Mouse (Mus musculus) midbrain, embryonic 11.5 days (tissue): Measurements from ENCODE around the gene Slx4ip. TPM values are rescaled to one million over a fixed set of nuclear protein-coding genes. Genes with fewer than 3 reads are reported as not detected.

Source experiments
- ATAC-seq: fragments of 200-750 bp; cut with Nextera tagmentation; 2 replicates; pipeline ENCODE4 v1.8.0; 2017; ENCODE audit warnings: moderate TSS enrichment, moderate library complexity; ENCODE audit not compliant: low FRiP score
- DNase-seq: peaks from one replicate; pipeline ENCODE4 v3.0.0; 2015; ENCODE audit warnings: low spot score; ENCODE audit errors: missing footprints
- H3K27ac ChIP-seq: fragments of 300-500 bp; sonication (generic); 2 replicates; pipeline ENCODE4 v1.5.1; 2014; ENCODE audit warnings: low read depth, low read length
- H3K27me3 ChIP-seq: fragments of 300-500 bp; sonication (generic); 2 replicates; pipeline ENCODE4 v1.6.1; 2014; ENCODE audit warnings: mild to moderate bottlenecking, low read length, moderate library complexity, mixed read lengths; ENCODE audit not compliant: control insufficient read depth, insufficient read depth
- H3K36me3 ChIP-seq: fragments of 300-500 bp; sonication (generic); 2 replicates; pipeline ENCODE4 v1.6.1; 2014; ENCODE audit warnings: mild to moderate bottlenecking, low read length, moderate library complexity, mixed read lengths; ENCODE audit not compliant: control insufficient read depth, insufficient read depth
- H3K4me1 ChIP-seq: fragments of 300-500 bp; sonication (generic); 2 replicates; pipeline ENCODE4 v1.6.1; 2014; ENCODE audit warnings: low read length; ENCODE audit not compliant: control insufficient read depth, insufficient read depth
- H3K4me2 ChIP-seq: fragments of 300-500 bp; sonication (generic); 2 replicates; pipeline ENCODE4 v1.6.1; 2014; ENCODE audit warnings: mild to moderate bottlenecking, moderate library complexity
- H3K4me3 ChIP-seq: fragments of 300-500 bp; sonication (generic); 2 replicates; pipeline ENCODE4 v1.5.1; 2014; ENCODE audit warnings: low read depth, low read length
- H3K9ac ChIP-seq: fragments of 300-500 bp; sonication (generic); 2 replicates; pipeline ENCODE4 v1.6.1; 2014; ENCODE audit warnings: low read length
- H3K9me3 ChIP-seq: fragments of 300-500 bp; sonication (generic); 2 replicates; pipeline ENCODE4 v1.6.1; 2016; ENCODE audit warnings: low read length; ENCODE audit not compliant: control insufficient read depth
- WGBS: fragments of 180-500 bp; shearing (Covaris S2); extraction: QIAGEN DNeasy Blood & Tissue Kit; methylation state at CpG from one replicate; pipeline ENCODE4 v1.1.7; 2014; 5-methylcytosine and 5-hydroxymethylcytosine counted together
- polyA plus RNA-seq: library from polyadenylated mRNA; unstranded; fragments of >200 nt; fragmentation: Nextera tagmentation; extraction: Ambion mirVana; gene quantifications from 2 replicates; pipeline ENCODE4 v1.2.1, GENCODE M21; 2014

Slx4ip gene
- polyA plus RNA-seq, 1 experiment from 2014 or later, result 9.6 TPM

GRCm38 (mm10) chr2:137099211-137099734 lies 208.3 kb downstream of the Slx4ip start:
- peaks cover 73% of the 10 kb centered on the region for H3K4me1 ChIP-seq

GRCm38 (mm10) chr2:137101074-137101473 lies 210.1 kb downstream of the Slx4ip start:
- H3K9ac ChIP-seq, result no peak overlapping the region
- DNase-seq, result peak; percentile 88
- H3K4me2 ChIP-seq, result no peak overlapping the region
- peaks cover 58% of the 10 kb centered on the region for H3K4me1 ChIP-seq
- ATAC-seq, result peak; percentile 74
- H3K9me3 ChIP-seq, result no peaks in the 10 kb centered on the region
- 23% methylated on average over 5 of the region's 5 CpGs for WGBS
- peaks cover 5% of the 10 kb centered on the region for H3K36me3 ChIP-seq
- no peaks in the 10 kb centered on the region for H3K27me3 ChIP-seq
- 0 out of 2 replicates have a peak overlapping the region, but pooled peaks have one; percentile 17 for H3K27ac ChIP-seq
- H3K4me3 ChIP-seq, result no peak overlapping the region

More at GRCm38 (mm10) chr2:137099211-137099734, 208.3 kb downstream of the Slx4ip start:
- H3K4me3 ChIP-seq, result no peak overlapping the region
- H3K36me3 ChIP-seq, result peaks cover 6% of the 10 kb centered on the region
- WGBS, result 6% methylated on average over 6 of the region's 6 CpGs
- peak overlapping the region; percentile 1 for H3K27ac ChIP-seq
- no peak overlapping the region for H3K4me2 ChIP-seq
- peak; percentile 92 for DNase-seq
- no peak overlapping the region for H3K9ac ChIP-seq
- H3K27me3 ChIP-seq, result no peaks in the 10 kb centered on the region
- ATAC-seq, result peak; percentile 51
- no peaks in the 10 kb centered on the region for H3K9me3 ChIP-seq

GRCm38 (mm10) chr2:137107203-137107602 lies 216.2 kb downstream of the Slx4ip start:
- H3K27me3 ChIP-seq, result no peaks in the 10 kb centered on the region
- no peak for DNase-seq
- 33% methylated on average over 4 of the region's 4 CpGs for WGBS
- no peak for ATAC-seq
- no peak overlapping the region for H3K4me2 ChIP-seq
- no peaks in the 10 kb centered on the region for H3K36me3 ChIP-seq
- no peak overlapping the region for H3K27ac ChIP-seq
- no peak overlapping the region for H3K4me3 ChIP-seq
- peaks cover 56% of the 10 kb centered on the region for H3K4me1 ChIP-seq
- no peaks in the 10 kb centered on the region for H3K9me3 ChIP-seq
- no peak overlapping the region for H3K9ac ChIP-seq

GRCm38 (mm10) chr2:137107946-137108345 lies 216.9 kb downstream of the Slx4ip start:
- no peaks in the 10 kb centered on the region for H3K27me3 ChIP-seq
- no peak overlapping the region for H3K4me3 ChIP-seq
- ATAC-seq (no peak), DNase-seq (no peak)
- H3K9ac ChIP-seq, result no peak overlapping the region; the same call in 1 of the 2 replicates
- no peaks in the 10 kb centered on the region for H3K36me3 ChIP-seq
- H3K4me2 ChIP-seq, result peak overlapping the region; percentile 11; the same call in 1 of the 2 replicates
- no peak overlapping the region for H3K27ac ChIP-seq
- no peaks in the 10 kb centered on the region for H3K9me3 ChIP-seq
- peaks cover 63% of the 10 kb centered on the region for H3K4me1 ChIP-seq
- 62% methylated on average over 8 of the region's 8 CpGs for WGBS

- peak overlapping the region; percentile 65 for H3K4me2 ChIP-seq
- peak overlapping the region; percentile 64 for H3K27ac ChIP-seq
- 17% methylated on average over 15 of the region's 15 CpGs for WGBS
- no peaks in the 10 kb centered on the region for H3K9me3 ChIP-seq
- DNase-seq (peak; percentile 93), ATAC-seq (peak; percentile 74)
- no peaks in the 10 kb centered on the region for H3K27me3 ChIP-seq
- peaks cover 70% of the 10 kb centered on the region for H3K4me1 ChIP-seq
- H3K9ac ChIP-seq, result peak overlapping the region; percentile 36
- no peak overlapping the region for H3K4me3 ChIP-seq
- no peaks in the 10 kb centered on the region for H3K36me3 ChIP-seq
These were observed 218.5 kb downstream of the Slx4ip start for GRCm38 (mm10) chr2:137109321-137110213.

GRCm38 (mm10) chr2:137110214-137110898 lies 219.3 kb downstream of the Slx4ip start:
- 11% methylated on average over 4 of the region's 4 CpGs for WGBS
- Histone ChIP-seq H3K4me1 (peaks cover 76% of the 10 kb centered on the region), H3K27me3 (no peaks in the 10 kb centered on the region), H3K9me3 (no peaks in the 10 kb centered on the region), H3K4me2 (peak overlapping the region; percentile 65), H3K27ac (peak overlapping the region; percentile 64; the same call in 1 of the 2 replicates), H3K4me3 (no peak overlapping the region), H3K36me3 (no peaks in the 10 kb centered on the region), H3K9ac (0 out of 2 replicates have a peak overlapping the region, but pooled peaks have one; percentile 22)
- ATAC-seq (peak; percentile 46), DNase-seq (peak; percentile 94)

GRCm38 (mm10) chr2:137113288-137114061 lies 222.5 kb downstream of the Slx4ip start:
- Histone ChIP-seq H3K4me1 (peaks cover 62% of the 10 kb centered on the region), H3K4me3 (peak overlapping the region; percentile 70), H3K27ac (peak overlapping the region; percentile 90), H3K9me3 (no peaks in the 10 kb centered on the region), H3K9ac (peak overlapping the region; percentile 74), H3K27me3 (no peaks in the 10 kb centered on the region), H3K36me3 (no peaks in the 10 kb centered on the region), H3K4me2 (peak overlapping the region; percentile 65)
- 3% methylated on average over 12 of the region's 12 CpGs for WGBS
- DNase-seq (peak; percentile 94), ATAC-seq (no peak)

GRCm38 (mm10) chr2:137114248-137115096 lies 223.5 kb downstream of the Slx4ip start:
- ATAC-seq, result peak; percentile 47
- H3K4me2 ChIP-seq, result peak overlapping the region; percentile 65
- peaks cover 52% of the 10 kb centered on the region for H3K4me1 ChIP-seq
- H3K9me3 ChIP-seq, result no peaks in the 10 kb centered on the region
- under 1% methylated on average over 51 of the region's 51 CpGs for WGBS
- peak overlapping the region; percentile 74 for H3K9ac ChIP-seq
- DNase-seq, result peak; percentile 98
- no peaks in the 10 kb centered on the region for H3K27me3 ChIP-seq
- peak overlapping the region; percentile 70 for H3K4me3 ChIP-seq
- H3K36me3 ChIP-seq, result no peaks in the 10 kb centered on the region
- peak overlapping the region; percentile 90 for H3K27ac ChIP-seq
